Mouse (Mus musculus): ENCODE results near the gene Slco2b1.
"Not testable (repeated sequence)": the region's sequence is repeated elsewhere in the genome, so short reads cannot be mapped to it uniquely, and the experiment has no call there.

The Slco2b1 gene

DNA sequence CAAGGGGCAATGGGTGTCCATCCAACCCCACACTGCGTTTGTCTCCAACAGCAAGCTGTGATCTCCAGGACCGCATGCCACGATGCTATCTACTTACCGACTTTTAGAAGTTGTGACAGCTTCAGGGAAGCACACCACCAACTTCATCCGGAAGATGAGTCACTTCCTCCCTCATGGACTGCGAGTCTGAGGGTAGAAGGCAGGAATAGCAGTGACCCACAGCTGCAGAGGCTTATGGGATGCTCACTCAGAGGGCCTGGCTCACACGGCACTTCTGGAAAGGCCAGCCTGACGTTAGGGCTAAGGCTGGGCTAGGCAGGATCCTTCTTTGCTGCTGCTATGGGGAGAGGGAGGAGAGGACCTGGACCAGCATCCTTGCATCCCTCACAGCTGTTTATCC lies at the start of gene Slco2b1:
Slco2b1 (minus strand) TSS at position 175 of the 400 bp plus-strand sequence.
- DNase-seq (ENCODE audit: low spot score in 2 of 2) = no peak

DNA sequence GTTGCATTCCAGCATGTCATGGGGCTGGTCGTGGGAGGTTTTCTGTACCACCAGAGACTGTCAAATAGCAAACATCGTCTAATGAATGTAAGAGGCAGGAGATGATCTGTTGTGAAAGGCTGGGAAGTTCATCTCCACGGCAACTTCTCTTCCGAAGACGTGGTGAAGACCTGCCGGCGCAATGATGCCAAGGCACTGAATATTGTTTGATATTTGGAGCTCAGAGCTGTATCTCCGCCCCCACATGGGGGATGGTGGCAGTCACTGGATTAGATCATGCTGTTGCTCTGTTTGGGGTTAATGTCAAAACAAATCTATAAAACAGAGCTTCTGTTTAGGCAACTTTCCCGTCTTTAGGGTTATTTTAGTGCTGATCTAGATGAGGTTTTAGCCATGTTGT lies 28.1 kb upstream of the Slco2b1 start:
- no peak for DNase-seq (ENCODE audit: low spot score in 2 of 2)

DNA sequence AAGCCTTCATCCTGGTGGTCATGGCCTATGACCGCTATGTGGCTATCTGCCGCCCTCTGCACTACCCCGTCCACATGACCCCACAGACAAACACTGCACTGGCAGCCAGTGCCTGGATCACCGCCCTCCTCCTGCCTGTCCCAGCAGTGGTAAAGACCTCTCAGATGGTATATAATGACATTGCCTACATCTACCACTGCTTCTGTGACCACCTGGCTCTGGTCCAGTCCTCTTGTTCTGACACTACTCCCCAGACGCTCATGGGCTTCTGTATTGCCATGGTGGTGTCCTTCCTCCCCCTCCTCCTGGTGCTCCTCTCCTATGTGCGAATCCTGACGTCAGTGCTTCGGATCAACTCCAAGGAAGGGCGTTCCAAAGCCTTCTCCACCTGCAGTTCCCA lies 24.4 kb upstream of the Slco2b1 start:
- DNase-seq (ENCODE audit: low spot score in 2 of 2) = not testable (repeated sequence)

DNA sequence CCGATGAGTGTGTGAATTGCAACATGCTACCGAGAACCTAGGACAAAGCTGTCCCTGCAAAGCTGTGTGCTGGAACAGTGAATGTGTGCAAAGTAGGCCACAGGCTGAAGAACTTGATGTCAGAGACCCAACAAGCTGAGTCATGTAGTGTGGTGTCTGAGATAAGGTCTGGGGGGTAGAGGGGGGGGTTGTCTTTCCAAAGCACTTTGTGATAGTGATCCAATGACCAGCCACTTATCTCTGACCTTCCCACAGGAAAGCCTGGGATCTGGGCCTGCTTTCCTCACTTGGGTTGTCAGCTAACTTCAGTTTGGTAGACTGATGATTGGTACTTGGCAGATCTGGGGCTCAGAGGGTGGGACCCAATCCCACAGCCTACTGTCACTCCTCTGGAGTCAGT lies 23.5 kb upstream of the Slco2b1 start:
- DNase-seq (ENCODE audit: low spot score in 2 of 2) = no peak

DNA sequence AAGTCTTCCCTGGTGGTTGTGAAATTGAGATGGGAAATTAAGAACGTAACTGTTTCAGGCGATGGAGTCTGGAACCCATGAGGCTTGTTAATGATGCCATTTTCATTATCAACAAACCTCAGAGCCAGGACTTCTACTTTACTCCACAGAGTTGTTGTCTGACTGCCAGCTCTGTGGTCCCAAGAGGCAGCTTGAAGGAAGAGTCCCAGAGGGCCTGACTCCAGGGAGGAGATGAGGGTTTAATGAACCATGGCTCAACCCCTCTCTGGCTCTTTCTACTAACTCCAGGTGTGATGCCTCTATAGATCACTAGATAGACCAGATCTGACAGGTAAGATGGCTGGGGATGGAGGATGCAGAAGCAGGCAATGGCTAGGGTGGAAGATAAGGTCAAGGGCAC lies 18.8 kb upstream of the Slco2b1 start, which contains the start of gene Olfr520:
Olfr520 (plus strand) TSS at position 301 of the 400 bp plus-strand sequence.
- DNase-seq (ENCODE audit: low spot score in 2 of 2) = no peak

DNA sequence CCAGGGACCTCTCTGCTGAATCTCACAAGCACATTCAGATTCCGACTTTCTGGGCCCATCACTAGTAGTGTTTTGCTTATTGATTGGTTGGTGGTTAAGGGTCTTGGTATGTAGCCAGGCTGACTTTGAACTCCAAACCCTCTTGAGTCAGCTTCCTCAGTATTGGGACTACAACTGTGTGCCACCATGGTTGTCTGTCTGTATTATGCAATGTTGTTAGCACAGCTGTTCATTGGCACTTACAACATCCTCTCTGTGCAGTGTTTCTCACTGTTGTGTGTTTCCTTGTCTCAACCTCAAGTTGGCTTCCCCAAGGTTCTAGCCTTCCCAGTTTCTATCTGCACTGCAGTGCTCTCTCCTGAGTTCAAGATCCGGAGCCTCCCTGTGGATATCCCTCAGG lies 5.4 kb upstream of the Slco2b1 start:
- no peak for DNase-seq (ENCODE audit: low spot score in 2 of 2)

DNA sequence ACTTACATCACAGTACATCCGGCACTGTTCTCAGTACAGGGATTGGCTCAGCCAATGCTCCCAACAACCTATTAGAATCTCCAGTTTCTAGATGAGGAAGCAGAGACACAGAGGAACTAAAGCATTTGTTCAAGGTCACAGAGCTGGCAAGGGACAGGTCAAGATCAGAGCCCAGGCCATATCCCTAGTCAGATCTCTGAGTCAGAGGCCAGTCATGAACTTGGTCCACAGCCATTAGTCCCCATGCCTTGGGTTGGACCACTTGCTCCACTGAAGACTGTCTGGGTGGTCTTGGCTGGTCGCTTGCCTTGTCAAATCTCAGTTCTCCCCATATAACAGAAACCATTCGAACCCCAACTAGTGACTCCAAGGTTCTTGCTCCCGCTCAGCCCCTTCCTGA lies 1.3 kb upstream of the Slco2b1 start:
- no peak for DNase-seq (ENCODE audit: low spot score in 2 of 2)

DNA sequence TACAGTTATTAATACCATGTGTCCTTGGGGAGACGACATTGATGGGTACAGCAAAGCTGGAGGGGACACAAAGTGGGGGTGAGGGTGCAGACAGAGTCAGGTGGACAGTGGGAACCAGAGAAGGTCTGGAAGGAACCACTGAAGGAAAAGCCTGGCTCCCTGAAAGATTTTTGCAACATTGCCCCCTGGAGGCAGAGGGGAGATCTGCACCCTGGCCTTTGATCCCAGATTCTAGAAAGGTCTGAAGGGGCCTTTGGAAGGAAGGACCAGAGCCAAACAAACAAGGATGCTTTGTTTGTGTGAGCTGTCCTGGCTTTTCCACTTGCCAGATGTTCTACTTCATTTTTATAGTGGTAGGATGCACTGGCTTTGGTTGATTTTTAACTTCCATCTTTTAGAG lies 664 bp downstream of the Slco2b1 start:
- peak in 1 of 2 experiments; percentile 48 for DNase-seq (ENCODE audit: low spot score in 2 of 2)

DNA sequence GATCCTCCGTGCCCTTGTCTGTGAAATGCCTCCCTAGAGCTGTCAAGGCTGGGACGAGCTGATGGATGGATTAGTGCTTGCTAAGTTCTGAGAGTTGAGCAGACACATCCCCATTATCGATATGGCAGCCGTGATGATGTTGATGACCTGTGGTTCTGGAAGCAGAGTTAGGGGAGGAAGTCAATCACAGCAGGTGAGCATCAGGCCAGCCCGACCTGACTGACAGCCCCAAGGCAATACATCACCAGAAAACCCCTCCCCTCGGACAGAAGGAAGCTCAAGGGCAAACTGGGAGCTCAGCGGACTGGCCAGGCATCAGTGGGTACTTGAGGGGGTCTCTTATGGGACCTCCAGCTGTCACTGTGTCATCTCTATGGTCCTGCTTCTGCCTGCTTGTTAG lies 1.1 kb downstream of the Slco2b1 start:
- DNase-seq (ENCODE audit: low spot score in 2 of 2) = no peak

DNA sequence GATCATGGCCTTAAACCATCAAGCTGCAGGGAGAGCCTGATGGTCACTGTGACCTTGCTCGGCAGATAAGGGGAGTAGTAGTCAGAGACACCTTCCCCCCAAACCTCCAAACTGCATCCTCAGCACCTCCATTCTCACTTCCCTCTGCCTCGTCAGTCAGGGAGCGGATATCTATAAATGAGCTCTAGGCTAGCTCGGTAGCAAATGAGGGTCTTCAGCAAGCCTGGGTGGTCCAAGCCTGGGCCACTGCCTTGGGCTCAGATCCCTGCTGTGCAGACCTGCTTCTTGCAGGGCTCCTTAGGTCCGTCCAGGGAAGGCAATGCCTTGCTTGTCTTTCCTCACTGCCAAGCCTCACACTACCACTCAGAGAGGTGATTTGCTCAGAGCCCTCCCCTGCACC lies 2.4 kb downstream of the Slco2b1 start:
- no peak for DNase-seq (ENCODE audit: low spot score in 2 of 2)

DNA sequence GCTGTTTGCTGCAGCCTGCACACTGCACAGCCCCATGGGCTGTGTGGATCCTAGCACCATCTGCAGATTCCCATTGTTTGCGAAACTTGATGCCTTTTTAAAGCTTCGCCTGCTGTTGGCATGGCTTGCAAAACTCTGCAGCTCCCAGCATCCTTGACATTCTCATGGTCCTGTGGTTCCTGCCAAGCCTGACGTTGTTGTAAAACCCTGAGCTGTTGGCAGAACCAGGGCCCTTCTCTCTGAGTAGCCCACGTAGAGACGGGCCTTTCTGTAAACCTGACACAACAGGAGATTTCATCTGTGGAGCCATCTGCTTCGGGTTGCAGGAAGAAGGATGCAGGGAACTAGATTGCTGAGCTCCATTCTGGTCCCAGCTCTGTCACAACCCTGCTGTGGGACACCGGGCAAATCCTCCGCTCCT lies 2.8 kb downstream of the Slco2b1 start:
- DNase-seq (ENCODE audit: low spot score in 2 of 2) = no peak

DNA sequence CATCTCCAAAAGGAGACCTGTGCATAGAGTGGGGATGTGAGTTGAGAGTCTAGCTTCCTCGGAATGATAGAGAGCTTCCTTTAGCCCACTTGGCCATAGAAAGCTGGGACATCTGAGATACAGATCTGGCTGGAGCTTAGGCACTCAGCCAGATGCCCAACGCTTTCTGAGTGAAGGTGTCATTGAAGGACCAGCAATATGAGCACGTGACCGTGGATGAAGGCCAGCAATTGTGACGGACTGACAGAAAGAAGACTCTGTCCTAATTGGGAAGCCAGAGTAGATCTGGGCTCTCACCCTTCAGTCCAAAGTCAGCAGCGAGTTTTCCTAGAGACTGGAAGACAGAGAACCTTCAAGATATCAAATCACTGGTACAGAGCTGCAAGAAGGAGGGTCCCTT lies 3.5 kb downstream of the Slco2b1 start:
- DNase-seq (ENCODE audit: low spot score in 2 of 2) = no peak

DNA sequence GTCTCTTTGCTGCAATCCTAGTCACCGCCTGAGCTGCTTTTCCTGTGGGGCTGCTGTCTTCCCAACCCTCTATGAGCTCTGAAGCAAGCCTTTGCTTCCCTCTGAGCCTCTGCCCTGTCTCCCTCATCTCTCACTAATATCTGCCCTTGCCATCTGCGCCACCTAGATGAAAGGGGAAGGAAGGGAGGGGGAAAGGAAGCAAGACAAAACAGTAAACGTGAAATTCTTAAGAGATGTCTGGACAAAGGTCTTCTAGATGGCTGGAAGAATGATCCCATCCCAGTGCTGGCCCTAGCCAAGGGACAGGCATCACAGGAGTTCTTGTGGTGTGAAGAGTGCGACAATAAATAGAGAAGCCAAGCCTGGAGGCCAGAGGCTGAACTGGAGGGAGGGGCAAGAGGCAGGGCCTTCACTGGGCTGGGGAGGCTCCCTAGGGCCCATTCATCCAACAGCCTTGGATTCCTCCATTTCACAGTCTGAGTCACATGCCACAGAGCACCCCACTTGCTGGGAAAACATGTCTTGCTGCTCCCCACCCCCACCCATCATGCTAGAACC lies 4.0 kb downstream of the Slco2b1 start:
- DNase-seq (ENCODE audit: low spot score in 2 of 2) = no peak

DNA sequence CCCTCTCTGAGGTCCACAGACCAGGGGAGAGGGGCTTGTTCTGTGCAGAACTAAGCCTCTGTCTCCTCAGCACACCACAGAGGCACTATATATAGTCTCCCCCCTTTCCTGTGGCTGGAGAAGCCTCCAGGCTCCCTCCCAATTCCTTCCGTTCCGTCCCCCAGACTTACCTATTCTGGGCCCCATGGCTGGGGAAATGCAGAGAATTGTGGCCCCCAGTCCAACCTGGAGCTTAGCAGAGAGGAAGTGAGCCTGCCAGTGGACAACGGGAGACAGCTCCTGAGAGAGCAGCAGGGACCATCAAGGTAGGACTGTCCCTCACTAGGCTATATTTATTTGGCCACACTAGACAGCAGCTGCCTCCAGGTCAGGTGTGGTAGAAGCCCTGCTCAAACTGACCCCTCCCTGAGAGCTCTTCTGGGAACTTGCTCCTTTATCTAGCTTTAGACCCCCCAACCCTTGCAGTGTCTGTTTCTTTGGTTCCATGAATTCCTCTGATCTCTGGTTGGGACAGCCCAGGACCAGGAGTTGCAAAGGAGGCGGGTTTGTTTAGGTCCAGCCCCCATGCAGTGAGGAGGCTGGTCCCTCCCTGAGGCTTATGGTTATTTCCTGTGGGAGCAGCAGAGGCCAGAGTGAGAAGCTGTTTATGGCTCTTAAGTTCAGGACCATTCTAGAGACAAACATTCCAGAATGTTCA lies 4.7 kb downstream of the Slco2b1 start:
- no peak for DNase-seq (ENCODE audit: low spot score in 2 of 2)

DNA sequence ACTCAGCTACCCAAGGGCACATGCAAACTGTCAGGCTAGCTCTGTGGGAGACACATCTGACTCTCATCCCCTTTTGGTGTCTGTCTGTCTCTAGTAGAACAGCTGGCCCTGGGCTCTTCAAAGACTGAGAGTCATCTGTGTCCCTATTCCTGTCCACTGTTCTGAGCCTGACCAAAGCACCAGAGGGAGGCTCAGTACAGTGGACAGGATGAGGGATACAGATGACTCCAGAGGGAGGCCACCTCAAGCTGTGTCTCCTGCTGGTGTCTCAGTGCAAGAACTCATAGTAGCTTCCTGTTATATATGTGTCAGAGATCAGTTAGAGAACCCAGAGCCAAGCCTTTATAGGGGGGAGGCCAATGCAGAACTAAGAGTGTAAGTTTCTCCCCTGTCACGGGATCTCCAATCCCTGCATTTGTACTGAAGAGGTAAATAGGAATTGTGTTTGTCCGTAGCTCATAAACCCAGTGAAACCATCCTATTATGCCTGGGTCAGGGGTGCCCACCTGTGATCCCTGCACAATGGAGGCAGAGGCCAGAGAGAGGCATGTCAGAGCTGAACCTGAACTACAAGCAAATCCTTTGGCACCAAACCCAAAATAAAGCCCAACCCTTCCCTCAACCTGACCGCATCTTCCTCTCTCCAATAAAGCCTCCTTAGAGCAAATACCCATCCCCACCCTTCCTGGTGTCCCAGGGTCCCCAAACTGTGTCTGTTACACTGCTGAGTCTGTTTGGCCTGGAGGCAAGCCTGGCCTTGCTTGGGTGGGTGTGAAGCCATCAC lies 6.2 kb downstream of the Slco2b1 start:
- no peak for DNase-seq (ENCODE audit: low spot score in 2 of 2)

DNA sequence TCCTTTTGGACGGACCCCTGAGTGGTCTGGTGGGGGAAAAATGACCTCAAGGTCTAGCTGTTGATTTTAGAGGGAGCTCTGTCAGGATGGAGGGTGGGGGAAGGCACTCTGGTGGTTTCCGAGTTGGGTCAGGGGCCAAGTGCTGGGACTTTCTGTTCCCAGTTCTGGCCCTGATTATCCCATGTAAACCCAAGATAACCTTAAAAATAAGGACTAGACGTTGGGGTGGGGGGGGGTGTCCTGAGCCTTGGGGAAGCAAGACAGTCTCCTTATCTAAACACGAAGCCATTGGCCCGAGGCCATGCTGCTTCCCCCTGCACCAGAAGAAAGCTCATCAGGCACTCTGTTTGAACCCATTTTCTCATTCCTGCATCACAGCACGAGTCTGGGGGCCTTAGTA lies 8.9 kb downstream of the Slco2b1 start:
- no peak for DNase-seq (ENCODE audit: low spot score in 2 of 2)

DNA sequence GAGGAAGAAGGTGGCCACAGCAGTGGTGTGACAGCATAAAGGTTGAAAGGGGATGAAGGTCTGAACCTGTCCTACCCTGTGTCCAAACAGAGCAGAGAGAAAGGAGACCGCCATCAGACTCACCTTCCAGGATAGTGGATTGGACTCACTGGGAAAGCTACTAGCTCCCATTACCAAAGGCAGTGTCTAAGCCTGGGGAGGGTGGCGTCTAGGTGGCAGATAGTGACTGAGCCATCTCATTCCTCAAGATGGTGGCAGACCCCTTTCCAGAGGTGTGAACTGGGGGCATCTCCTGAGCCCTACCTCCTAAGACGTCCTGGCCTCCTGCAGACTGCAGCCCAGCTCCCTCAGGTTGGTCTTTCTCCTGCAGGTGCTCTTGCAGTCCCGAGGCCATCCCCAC lies 10.5 kb downstream of the Slco2b1 start:
- no peak for DNase-seq (ENCODE audit: low spot score in 2 of 2)

DNA sequence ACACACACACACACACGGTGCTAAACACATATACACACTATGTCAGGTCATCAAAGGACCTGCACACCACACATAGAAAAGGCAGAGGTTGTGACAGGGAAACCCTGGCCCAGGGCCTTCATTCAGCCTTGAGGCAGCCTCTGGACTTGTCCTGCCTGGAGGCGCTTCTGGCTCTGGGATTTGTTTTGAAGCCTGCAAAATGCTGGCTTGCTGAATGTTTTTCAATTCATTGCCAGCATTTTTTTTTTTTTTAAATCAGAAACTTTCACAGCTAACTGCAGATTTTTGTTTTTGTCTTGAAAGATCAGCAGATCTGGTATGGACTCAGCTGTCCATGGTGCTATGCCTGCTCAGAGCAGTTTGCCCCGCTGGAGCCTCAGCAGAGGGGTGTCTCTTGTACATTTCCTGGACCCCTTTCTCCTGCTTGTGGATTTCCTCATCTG lies 11.4 kb downstream of the Slco2b1 start:
- no peak for DNase-seq (ENCODE audit: low spot score in 2 of 2)

DNA sequence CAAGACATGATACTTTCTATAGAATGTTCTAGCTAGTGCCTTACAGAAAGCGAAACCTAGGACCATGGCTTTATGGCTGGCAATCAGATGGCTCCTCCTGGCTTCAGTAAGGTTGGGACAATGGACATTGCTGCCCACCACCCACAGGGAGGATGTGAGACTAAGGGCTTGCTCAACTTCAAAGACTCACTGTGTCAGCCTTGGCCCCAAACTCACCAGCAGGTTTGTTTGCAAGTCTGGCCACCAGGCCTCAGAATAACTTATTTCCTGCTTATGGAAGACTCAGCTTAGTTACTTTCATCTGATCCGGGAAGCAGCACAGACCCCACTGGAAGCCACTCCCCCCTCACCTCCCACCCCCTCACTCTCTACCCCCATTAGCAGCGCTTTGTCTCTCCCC lies 12.0 kb downstream of the Slco2b1 start:
- DNase-seq (ENCODE audit: low spot score in 2 of 2) = no peak

DNA sequence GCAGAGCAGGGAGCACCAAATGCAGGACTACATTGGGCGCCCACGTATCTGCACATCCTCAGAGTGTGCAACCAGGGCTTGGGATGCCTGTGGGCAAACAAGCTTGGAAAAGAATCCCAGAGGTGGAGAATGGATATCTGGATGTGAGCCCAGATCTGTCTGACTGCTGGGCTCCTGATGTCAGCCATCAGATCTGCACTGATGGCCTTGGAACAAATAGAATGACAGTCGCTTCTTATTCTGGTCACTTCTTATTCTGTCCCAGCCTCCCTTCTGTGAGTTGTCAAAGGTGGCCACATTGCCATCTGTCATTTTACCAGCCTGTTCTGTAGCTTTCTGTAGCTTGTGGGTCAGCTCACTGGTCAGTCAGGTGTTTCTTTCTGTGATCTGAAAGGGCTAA lies 12.6 kb downstream of the Slco2b1 start:
- no peak for DNase-seq (ENCODE audit: low spot score in 2 of 2)

DNA sequence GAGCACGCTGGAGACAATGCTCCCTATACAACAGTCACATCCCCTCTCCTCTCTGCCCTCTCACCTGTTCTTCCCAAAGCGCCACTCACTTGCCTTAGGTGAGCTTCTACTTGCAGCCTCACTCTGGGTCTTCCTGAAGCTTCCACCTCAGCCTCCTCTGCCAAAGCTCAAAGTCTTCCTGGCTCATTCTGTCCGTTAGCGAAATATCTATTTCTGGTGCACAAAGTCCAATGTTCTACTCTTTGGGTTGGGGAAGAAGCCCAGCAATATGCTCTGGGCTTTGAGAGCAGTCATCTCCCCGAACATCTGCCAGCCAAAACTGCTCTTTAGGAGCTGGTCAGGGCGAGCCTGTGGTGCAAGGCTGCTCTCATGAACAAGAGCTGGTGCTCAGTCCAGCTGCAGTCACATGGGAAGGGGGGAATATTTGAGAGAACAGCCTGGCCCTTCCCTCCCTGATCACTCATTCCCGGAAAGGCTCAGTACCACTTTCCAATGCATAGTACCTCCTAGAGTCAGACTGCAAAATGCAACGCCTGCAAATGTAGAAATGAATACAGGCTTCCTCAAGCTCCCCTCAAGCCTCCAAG lies 15.6 kb downstream of the Slco2b1 start:
- DNase-seq (ENCODE audit: low spot score in 2 of 2) = no peak

DNA sequence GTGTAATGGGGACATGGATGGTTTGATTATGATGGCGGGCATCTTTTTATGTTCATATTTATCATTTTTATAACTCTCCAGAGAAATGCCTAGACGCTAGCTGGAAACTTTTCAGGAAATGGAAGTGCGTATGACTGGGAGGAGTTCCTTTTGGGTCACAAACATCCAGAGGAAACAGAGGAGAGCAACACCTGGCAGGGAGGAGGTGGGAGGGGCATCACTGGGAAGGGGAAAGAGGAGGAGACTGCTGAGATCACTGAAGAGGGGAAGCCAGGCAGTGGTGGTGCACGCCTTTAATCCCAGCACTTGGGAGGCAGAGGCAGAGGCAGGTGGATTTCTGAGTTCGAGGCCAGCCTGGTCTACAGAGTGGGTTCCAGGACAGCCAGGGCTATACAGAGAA lies 16.7 kb downstream of the Slco2b1 start:
- DNase-seq (ENCODE audit: low spot score in 2 of 2) = not testable (repeated sequence)

DNA sequence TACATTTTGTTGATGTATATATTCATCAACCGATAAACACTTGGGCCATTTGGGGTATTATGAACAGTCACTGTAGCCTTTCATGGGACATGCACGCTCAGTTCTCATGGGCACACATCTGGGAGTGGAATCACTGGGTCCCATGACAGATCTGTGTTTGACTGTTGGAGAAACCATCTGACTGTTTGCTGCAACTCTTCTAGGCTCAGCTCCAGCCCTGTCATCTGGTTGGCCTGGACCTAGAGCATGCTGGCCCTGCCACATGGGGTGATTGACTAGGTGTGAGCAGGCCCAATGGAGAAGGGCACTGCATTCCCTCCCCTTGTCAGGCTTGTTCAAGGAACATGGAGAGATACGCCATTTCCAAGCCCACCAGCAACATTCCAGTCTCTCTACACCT lies 17.2 kb downstream of the Slco2b1 start:
- DNase-seq (ENCODE audit: low spot score in 2 of 2) = no peak

All from thymus, postnatal 10 days (tissue).